Comparison of ENCODE assay signal across 22 mouse cellular contexts in the genomic region with DNA sequence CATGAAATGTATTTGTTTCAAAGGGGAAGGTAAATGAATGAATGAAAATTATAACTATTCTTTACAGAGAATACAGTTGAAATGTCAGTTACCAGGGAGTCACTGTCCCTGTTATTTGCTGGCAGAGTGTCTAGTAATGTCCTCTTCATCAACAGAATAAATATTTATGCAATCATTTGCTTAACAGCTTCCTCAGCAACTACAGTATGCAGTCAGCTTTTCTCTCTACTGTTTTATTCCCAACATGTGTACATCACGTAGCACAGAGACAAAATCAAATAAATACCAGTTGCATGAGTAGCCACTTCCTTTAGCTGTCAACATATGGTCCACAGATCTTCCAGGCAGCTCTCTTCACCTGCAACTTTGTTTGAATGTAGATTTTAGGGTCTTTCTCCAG.
"Had no signal": no experiment of that assay in that cellular context is flagged by ENCODE, and none has a peak within 500 bp of the region (broad histone marks: within the 10 kb centered on the region; RNA-seq: fewer than 3 reads in every experiment).

No protein-coding gene starts in this region.

- H3K27me3 ChIP-seq: heart, embryonic 12.5 days; hindbrain, embryonic 12.5 days; limb, embryonic 12.5 days had no signal

- H3K4me2 ChIP-seq: heart, embryonic 12.5 days; hindbrain, embryonic 12.5 days; hindbrain, embryonic 14.5 days; limb, embryonic 12.5 days had no signal

- H3K27ac ChIP-seq: heart, embryonic 10.5 days; hindbrain, embryonic 10.5 days; hindbrain, embryonic 12.5 days; hindbrain, embryonic 14.5 days; layer of hippocampus, adult 2 months; left cerebral cortex, adult 2 months; limb, embryonic 10.5 days; limb, embryonic 12.5 days had no signal

- H3K36me3 ChIP-seq: heart, embryonic 10.5 days; heart, embryonic 12.5 days; hindbrain, embryonic 10.5 days; hindbrain, embryonic 12.5 days; limb, embryonic 10.5 days; limb, embryonic 12.5 days had no signal

- H3K9ac ChIP-seq: heart, embryonic 12.5 days; hindbrain, embryonic 12.5 days; hindbrain, embryonic 14.5 days; limb, embryonic 12.5 days had no signal

- H3K4me1 ChIP-seq: heart, embryonic 10.5 days; heart, embryonic 12.5 days; hindbrain, embryonic 10.5 days; hindbrain, embryonic 12.5 days; limb, embryonic 10.5 days; limb, embryonic 12.5 days had no signal

- H3K4me3 ChIP-seq: heart, embryonic 10.5 days; heart, embryonic 12.5 days; hindbrain, embryonic 10.5 days; hindbrain, embryonic 12.5 days; layer of hippocampus, adult 2 months; left cerebral cortex, adult 2 months; limb, embryonic 10.5 days; limb, embryonic 12.5 days had no signal

- H3K9me3 ChIP-seq: heart, embryonic 10.5 days; heart, embryonic 12.5 days; hindbrain, embryonic 10.5 days; hindbrain, embryonic 12.5 days; limb, embryonic 10.5 days; limb, embryonic 12.5 days had no signal

- ATAC-seq: forebrain, embryonic 16.5 days; hindbrain, embryonic 16.5 days; inflammation-experienced regulatory T-cells, adult 6 months; intestine, postnatal 0 days had no signal

- DNase-seq: gastrocnemius, postnatal 25 days; heart, adult 18-20 months; heart, postnatal 10 days; heart, postnatal 4 days; kidney, adult 18-20 months; kidney, adult 8-10 months; kidney, postnatal 10 days; kidney, postnatal 25 days; kidney, postnatal 4 days had no signal
